Mouse (Mus musculus) lung, postnatal 36 days (tissue): ENCODE data around the gene Cux2.

Experiments used
- DNase-seq: peaks from one replicate; pipeline ENCODE4 v3.0.0; 2022; ENCODE audit warnings: mixed read lengths

Cux2 gene

DNA sequence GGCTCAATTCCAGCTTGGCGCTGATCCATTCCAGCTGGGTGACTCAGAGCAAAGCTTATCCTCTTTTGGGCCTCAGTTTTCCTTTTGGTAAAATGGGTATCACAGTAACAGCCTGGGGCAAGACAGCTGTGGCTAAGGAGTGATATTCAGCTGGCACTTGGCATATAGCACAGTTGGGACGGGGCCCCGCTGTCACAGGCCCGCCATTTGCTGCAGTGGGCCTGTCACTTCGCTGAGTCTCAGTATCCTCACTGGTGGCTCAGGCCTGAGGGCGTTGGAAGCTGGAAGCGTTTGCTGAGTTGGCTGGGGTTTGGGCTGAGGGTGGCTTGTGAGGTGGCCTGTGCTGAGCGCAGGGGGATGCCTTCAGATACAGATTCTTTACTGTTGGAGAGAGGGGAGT is 88.6 kb downstream of the Cux2 start:
- no peak for DNase-seq

DNA sequence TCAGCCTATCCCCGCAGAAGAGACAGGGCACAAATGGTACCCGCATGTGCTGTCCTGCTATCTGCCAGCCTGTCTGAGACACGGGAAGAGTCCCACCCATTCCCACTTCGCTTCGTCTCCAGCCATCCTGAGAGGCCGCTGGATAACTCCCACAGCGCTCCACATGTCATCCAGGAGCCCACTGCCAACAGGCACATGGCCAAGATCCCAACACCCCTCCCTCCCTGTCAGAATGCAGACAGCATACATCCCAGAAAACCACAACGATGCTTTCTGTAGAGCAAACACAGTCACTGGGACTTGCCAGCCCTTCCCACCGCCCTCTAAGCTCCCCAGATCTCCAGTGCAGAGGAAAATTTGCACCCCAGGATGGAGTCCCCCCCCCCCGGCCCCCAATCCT is 90.2 kb downstream of the Cux2 start:
- no peak for DNase-seq

DNA sequence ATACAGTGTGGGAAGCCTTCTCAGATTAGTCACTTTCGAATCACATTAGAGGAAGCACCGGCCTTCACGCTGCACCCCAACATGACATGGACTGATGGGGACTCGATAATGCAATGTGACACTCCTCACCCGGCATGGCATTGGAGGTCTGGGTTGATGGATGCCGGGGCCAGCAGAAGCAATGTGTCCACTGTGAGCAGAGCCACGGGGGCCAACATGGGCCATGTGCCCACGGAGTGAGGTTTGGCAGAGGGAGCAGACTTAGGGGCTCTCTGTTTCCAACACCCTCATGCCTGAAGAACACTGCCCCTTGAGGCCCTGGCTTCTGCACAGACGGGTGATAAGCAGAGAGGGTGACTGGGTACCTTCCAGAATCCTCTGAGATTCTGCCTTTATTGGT is 91.4 kb downstream of the Cux2 start:
- no peak for DNase-seq

DNA sequence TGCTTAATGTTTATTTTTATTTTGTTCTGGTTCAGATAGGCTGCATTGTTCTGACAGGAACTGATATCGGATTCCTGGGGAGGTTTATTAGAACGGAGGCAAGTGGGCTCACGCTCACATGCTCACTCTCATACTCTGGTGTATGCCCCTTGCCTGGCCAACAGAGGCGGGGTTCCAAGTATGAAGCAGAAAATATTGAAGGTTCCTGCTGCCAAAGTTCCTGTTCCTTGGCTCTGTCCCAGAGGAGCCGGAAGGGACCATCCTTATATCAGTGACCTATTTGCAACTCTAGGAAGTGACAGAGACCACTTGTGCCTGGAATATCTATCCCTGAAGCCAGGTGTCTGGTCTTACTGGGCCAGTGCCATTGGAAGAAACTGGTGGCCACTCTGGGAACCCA is 94.1 kb downstream of the Cux2 start:
- no peak for DNase-seq

DNA sequence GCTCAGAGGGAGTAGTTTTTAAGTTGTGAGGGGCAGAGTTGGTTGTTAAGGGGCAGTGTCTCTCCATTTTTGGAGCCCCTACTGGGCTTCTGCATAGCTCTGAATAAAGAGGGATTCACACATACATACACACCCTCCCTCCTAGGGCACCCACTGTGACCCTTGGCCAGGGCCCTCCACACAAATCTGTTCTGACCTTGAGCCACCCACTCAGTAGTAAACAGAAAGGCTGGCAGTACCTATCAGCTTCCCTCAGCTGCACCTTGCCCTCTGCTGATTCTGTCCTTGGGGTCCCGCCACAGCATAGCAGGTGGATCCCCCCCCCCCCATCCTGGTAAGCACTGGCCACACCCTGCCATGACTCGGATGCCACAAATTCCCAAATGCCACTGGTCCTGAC is 99.7 kb downstream of the Cux2 start:
- no peak for DNase-seq

DNA sequence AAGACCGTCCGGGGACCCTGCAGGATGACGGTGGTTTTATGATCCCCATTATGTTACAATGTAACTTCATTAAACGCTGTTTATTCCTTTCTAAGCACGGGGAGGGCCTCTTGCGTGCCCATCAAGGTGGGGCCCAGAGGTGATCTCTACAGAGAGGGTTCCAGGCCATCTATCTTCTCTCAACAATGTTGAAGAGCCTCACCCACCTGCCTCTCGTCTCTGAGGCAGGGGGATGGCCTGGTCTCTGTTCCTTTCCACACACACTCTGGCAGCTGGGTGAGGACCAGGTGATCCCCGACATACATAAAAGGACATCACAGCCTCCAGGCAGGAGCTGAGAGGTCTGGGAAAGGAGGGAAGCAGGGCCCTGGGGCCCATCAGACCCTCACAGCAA is 100.9 kb downstream of the Cux2 start:
- DNase-seq, result no peak

DNA sequence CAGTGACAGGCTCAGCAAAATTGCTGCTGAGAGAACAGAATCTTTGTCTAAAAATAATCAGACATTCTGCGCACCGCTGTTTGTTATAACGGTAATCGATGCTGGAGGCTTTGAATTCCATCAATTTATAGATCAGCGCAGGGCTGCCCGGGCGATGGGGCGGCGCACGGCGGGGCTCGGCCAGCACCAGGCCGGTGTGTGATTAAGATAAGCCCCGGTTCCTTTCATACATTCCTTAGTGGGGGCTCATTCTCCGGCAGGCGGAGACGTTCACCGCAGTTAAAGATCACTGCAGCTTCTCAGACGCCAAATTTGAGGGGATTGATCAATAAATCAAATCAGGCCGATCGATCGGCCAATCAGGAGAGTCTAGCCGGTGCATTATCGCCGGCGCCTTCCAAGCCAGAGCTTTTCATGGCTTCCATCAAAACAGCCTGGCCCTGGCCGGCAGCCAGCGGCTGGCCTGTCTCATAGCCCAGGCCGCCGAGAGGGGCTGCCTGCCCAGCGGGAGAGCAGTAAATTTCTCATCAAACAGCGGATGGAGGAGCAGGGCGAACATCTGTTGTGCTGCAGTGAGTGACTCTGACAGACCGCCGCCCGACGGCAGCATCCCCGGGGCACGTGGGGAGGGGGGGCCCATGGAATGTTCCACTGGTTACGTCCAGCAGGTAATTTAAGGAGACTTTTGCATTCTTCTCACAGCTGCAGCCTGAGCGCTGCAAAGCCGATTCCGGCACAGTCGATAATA is 101.4 kb downstream of the Cux2 start:
- DNase-seq, result peak; percentile 28

DNA sequence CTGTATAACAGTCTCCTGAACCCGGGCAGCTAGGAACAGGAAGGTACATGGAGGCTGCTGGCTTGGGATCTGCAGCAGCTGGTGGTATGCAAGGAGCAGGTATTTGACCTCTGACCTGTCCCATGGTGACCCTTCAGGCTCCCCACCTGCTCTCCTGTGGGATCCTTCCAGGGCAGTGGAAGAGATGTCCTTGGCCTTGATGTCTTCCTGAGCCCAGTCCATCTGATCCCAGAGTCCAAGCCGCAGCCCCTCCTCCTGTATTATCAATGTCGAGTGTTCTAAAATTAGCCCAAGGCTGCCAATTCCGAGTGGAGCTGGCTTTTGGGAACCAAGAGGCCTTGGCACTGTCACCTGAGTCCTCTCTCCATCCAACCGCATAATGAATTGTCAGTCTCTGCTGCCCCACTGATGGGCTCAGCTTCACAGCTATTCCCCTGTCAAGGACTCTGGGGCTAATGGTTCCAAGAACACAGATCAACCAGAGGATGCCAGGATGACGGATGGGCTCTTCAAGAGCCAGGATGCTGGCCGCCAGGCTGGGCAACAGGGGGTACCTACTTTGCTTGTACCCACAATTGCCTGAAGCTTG is 103.2 kb downstream of the Cux2 start:
- DNase-seq, result no peak

DNA sequence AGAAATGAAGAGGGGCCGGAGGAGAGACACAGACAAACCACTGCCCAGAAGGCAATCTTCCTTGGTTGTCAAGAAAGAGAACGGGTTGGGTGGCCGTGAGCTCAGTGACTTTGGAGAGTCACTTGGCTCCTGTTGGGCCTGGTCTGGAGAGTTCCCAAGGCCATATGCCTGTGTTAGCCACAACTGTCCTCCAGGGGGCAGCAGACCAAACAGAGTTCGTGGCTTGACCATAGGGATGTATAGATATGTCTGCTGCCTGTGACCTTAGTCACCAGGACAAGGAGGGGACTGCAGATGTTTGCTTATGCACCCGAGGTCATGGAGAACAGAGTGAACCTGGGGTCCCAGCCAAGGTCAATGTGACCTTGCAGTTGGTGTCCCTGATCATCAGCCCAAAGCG is 104.1 kb downstream of the Cux2 start:
- DNase-seq, result peak; percentile 65

DNA sequence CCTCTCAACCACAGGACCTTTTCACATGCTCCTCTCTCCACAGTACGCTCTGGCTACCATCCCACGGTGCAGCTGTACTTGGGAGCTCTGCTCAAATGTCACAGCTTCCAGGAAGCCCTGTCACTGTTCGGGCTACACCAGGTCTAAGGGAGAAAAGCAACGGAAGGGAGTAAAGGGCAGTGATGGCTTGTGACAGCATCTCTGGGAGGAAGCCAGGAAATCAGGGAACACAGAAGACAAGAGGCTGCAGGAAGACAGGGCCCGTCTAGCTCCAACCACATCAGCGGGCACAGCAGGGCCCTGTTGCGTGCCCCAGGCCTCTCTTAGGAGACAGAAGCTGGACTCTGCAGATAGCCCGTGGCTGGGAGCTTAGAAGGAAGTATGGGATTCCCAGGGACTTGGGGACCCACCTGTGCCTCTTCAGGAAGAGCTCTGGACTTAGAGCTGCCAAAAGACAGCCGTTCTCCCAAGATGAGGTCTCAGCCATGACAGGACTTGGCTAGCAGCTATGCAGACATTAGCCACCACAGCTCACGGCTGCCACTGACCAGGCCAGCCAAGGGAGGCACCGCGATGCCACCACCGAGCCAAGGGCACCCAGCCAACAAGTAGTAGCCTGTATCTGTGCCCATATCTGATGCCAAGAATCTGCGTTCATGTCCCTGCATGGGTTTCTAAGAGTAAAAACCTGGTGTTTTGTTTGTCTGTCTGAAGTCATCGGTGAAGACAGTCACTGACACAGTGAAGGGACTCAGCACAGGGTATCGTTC is 105.7 kb downstream of the Cux2 start:
- DNase-seq, result no peak

DNA sequence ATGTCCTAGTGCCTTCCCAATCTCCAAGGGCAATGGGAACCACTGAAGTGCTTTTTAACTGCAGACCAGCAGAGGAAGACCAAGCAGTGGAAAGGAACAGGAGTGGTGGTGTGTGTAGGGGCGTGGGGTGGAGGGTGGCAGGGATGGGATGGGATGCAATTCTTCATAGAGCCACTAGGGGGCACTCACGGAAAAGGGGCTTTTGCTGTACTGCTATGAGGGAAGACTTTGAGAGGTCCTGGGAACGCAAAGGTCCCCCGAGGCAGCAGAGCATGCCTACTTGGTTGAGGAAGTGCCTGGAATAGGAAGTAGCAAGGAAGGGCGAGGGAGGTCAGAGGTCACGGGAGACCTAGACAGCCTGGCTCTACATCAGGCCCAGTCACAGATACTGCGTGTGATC is 106.4 kb downstream of the Cux2 start:
- DNase-seq, result no peak

DNA sequence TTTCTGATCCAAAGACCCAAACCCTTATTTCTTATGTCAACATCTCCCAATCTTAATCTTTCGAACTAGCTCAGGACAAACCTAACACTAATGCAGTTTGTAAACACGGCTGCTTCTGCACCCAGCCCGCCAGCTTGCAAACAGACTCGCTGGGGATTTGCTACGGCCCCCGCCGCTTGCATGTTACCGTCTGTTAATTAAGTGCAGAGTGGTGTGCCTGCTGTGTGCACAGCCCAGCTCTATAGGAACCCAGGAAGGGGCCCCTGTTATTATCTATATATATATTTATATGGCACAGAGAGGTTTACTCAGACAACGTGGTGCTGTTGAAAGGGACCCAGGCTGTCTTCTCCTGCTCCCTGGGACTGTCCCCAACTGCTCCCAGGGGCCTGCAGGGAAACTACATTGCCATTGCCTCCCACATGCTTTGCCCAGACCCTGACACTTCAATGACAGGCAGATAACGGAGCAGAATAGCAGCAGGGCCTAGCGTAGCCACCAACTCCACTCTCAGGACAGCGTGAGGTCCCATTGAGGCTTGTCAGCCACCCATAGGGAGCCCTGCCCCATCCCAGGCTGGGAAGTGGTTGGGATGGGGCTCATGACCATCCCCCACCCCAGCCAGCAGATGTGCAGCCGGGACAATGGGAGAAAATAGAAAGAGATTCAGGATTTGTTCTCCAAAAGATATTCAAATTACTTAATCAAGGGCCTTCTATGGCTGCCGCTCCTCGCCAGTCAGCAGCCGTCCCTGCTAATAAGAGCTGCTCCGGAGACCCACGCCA is 111.6 kb downstream of the Cux2 start:
- DNase-seq, result no peak

DNA sequence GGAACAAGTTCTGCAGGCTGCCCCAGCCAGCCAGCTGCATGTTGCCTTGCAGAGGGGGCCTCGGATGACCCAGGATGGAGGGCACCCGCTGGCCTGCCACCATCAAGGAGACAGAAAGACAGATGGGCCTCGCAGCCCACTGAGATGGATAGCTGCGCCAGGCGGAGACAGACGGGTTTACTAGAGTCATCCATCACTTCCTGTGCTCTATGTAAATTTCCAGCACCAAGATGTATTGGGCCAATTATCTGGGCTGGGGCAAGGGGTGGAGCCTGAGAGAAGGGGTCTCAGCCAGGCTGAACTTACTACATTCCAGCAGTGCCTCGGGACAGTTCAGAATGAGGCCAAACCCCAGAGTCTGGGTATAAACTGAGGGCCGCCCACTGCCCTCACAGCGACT is 119.6 kb downstream of the Cux2 start:
- DNase-seq, result no peak

DNA sequence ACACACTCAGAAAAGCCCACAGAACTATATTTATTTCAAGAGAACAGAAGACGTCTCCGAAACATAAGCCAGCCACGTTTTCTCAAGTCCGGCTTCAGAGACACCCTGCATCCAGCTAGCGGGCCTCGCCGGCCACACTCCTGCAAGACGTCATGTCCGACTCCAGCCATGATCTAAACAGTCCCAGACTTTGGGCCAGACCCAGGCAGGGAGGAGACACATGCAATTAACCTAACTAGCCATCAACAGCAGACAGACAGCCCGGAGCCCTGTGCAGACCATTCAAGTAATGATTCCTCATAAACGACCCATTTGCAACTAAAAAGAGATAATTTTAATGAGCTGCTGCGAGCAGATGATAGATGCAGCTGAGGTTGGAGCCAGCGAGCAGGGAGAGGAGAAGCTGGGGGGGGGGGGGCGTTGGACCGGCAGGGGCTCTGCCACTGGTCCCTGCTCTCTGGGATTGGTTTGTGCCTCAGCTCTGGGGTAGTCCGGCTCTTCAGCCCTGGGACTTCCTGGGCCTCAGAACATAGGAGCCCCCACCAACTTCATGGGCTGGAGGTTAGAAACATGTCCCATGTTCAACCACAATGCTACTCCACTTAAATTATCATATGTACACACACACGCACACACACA is 121.4 kb downstream of the Cux2 start:
- peak; percentile 48 for DNase-seq

DNA sequence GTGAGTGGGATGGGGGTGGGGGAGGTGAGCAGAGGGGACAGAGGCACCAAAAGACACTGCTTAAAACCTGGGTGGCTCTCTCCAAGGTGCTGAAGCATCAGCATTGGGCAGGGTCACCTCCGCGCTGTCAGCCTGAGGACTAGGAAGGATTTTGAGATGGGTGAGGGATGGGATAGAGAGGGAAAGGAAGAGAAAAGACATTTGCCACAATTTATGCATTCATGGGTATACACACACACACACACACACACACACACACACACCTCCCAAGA is 123.4 kb downstream of the Cux2 start:
- no peak for DNase-seq

DNA sequence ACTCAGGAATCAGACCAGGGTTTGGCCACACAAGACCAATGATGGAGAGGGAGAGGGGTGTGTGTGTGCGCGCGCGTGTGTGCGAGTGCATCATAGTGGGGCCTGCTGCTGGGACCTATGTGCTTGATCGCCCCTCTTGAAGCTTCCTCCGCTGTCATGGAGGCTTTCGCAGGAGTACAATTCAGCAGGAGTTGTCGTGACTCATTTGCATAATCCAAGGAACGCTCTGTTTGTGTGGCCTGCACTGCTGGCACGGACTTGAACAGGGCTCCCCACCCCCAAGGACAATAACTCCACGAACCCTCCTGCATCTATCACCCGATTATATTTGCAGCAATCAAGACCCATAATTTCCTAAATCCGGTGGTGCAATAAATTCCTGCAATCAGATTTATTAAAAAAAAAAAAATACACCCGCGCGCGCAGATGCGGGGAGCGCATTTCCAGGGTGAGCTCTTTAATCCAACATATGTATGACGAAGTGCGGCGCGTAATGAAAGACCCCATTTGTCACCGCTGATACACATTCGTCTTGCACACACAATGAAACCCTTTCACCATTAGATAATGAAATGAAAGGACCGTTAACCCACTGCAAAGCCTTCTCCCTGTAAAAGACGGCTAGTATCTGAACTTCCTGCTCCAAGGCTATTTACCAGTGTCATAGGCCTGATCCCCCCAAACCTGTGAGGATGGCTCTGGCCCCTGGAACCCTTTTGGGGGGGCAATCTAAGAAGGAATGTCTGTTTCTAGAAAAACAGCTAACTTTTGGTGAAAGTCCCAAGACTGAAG is 124.0 kb downstream of the Cux2 start:
- no peak for DNase-seq

DNA sequence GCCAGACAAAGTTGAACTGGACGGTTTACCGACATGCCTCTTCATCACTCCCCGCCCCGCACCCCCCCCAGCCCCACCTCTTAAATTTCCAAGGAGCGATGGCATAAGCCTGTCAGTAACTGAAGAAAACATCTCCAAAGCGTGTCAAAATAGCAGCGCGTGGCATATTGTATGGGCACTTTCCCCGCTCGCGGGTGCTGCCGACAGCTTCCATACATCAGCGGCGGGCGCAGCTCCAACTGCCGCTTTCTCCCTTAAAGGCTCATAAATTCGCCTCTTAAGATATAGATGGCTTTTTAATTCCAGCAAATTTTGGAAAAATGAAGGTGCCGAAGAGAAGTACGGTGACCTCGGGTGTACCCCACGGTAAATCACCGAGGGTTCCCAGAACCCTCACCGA is 124.6 kb downstream of the Cux2 start:
- no peak for DNase-seq

DNA sequence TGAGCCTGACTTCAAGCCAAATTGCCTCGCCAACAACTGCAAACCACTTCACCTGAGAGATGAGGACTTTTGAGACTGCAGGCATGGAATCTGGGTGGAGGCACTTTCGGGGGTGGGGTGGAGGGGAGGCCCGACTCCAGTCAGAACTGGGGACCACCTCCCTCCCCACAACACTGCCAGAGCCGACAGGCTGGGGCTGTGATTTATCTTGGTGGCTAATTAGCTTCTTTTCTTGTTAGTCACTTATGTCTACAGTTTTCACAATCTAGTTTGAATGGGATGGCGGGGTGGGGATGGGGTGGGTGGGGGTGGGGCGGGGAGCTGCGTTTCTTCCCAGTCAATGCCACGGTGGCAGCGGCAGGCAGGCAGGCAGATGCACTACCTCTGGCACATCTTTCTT is 125.5 kb downstream of the Cux2 start:
- no peak for DNase-seq

DNA sequence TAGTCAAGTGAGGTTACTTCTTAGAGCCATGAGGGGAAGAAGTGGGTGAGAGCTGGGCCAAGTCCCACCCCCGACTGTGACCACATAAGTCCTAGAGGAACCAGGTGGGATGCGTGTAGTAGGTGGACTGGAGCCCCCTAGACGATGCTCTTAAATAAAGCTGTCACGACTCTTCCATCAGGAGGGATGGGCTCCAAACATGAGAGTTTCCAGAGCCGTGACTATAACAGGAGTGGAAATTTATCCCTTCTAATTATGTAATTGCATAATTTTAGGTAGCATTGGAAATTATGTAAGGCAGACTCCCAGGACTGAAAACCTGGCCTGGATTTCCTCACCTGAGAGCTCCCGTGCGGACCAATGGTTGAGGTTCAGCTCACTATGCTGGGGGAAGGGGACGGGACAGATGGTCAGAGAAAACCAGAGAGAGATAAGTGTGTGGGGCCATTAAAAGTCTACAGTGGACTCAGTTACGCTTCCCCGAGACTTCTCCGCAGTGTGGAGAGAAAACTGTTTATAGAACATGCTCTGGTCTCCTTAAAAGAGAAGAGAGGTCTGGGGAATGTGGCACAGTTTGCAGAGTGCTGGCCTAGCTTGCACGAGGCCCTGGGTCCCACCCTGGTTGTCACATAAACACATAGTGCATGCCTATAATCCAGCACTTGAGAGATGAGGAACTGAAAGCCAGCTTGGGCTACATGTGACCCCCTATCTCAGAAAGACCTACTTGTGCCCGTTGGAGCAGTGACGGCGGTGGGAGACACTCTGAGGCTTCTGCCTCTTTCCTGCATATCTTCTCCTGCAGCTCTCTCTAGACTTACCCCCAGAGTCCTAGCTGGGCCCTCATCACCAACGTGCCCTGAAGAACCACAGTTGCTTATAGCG is 126.7 kb downstream of the Cux2 start:
- no peak for DNase-seq

DNA sequence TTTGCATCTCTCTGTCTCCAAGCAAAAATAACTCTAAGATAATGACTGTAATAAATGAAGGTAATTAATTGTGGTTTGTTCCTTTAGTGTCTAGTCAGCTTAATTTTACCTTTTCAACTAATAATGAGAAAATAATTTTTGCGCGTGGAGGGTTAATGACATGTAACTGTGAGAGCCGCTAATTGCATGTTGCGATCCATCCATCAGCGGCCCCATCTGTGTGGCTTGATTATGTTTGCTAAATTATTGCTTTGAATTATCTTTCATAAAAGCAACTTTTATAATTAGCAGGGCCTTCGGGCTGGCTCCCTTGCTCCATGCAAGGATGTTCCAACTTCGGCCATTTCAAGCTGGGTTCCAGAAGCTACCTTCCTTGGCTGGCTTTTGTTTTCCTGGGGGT is 130.7 kb downstream of the Cux2 start:
- no peak for DNase-seq

DNA sequence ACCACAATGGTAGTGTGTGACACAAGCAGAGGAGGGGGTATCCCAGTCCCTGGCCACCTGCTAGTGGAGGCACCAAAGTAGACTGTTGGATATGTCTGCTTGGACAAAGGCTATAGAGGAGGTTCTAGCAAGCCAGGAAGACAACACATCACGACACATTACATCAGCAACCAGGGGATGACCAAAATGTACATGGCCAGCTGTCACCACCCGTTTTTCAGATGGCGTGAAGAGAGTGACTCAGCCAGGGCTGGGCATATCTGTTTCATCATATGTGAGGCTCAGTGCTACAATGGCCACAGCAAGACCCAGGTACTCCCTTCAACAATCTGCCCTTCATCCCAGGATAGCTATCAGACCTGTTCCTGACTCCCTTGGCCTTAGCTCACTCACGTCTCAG is 133.1 kb downstream of the Cux2 start:
- DNase-seq, result no peak
